Mouse (Mus musculus) mouse embryonic stem cell (cell line): ENCODE data around the gene Morc4.

Source experiments
- in situ Hi-C, 2 experiments: fragments of 300-500 bp; cut with MboI; formaldehyde crosslinking; loops; 1 replicate in 1 of 2; 3 replicates in 1 of 2; pipeline ENCODE4 v1.14.3; 2019 to 2020; ENCODE audit warnings: low sequenced_read_pairs in 2 of 2, low pct_unique_long_range_greater_than_20kb in 1 of 2, mixed read lengths in 1 of 2; ENCODE audit not compliant: unreplicated experiment in 1 of 2

Morc4 gene

DNA sequence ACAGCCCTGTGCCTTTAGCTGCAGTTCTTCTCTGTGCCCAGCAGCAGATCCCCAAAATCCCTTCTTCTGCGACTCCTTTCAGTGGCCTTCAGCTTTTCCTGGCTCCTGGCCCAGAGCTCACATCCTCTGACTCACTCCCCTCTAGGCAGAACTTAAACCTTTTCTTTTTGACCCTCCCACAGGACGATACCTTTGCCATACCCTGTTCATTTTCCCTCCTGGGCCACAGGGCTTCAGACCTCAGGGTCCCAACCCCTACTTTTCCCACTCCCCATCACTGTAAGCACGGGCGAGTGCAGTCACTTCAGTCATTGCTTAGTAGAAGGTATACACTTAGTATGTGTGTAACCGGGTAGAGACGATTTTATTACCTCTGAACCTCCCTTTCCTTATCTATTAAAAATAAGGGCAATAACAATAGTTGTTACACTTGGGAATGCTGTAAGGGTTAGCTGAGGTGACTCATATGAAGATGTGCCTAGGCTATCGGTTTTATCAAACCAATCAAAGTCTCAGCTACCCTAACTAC, 96.3 kb downstream of the Morc4 start:
- in situ Hi-C loops = loop anchor here (5.0 to 10.0 kb wide), 2 partner anchors 57 to 60 kb away; no protein-coding TSS in a partner anchor

DNA sequence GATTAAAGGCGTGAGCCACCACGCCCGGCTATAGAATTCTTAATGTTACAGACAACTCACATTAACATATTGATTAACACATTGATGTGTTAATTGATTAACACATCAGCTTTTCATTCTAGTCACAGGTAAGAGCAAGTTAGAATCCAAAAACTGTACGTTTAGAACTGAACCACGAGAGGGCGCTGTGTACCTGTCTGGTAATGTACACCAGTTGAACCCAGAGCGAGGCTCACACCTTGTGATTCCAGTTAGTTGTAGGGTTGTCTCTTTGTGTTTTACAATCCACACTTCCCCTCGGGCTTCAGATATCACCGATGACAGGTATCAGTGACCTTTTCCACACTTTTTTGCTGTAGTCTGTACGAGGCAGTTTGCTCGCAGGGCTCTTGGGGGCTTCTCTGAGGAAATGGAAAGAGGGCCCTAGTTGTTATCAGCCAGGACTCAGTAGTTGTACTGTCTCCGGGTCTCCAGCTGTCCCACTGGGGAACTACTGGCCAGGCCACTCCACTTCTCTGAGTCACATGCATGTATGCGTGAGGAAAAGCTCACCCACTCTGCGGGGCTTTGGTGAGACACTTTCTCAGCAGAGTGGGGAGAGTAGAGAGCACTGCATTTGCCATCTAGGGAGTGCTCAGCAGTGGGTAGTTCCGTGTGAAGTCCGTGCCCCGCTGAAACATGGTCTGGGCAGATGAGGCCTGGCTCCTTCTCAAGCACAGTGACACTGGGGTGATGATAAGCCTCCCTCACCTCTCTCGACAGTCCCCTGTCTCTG, 97.0 kb downstream of the Morc4 start:
- in situ Hi-C loops = loop anchor here (5.0 to 10.0 kb wide), 2 partner anchors 58 to 60 kb away; no protein-coding TSS in a partner anchor
